Mouse (Mus musculus) ES-Bruce4 (cell line): ENCODE measurements around the gene Etv3.

Source experiments
- CTCF ChIP-seq: IDR thresholded peaks from one replicate; pipeline ENCODE4 v1.8.1; 2011; ENCODE audit warnings: low read depth, low read length
- POLR2A ChIP-seq: IDR thresholded peaks from one replicate; pipeline ENCODE4 v1.8.1; 2011; ENCODE audit warnings: low read length; ENCODE audit not compliant: insufficient read depth

DNA sequence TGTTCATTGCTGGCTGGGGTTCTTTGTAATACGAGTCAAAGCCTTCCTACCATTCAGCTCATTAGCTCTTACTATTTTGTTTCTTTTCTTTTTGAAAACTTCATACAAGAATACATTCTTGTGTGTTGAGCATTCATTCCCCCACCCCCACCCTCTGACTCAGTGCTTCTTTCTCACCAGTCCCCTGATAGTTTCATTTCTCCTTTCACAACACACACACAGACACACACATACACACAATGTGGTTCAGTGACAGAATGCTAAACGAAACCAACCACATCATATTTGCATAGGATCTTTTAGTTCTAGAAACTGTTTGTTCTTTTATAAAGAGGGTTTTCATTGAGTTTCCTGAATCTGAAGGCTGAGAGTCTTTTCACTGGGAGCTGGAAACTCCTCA is 37.3 kb upstream of the Etv3 start:
- TF ChIP-seq CTCF (no peak), POLR2A (no peak)
